Mouse (Mus musculus) heart, embryonic 15.5 days (tissue): Measurements from ENCODE around the gene Timp4. TPM values are rescaled to one million over a fixed set of nuclear protein-coding genes. Genes with fewer than 3 reads are reported as not detected.

Experiments used
- polyA plus RNA-seq: library from polyadenylated mRNA; unstranded; fragments of >200 nt; fragmentation: Nextera tagmentation; extraction: Ambion mirVana; gene quantifications from 2 replicates; pipeline ENCODE4 v1.2.1, GENCODE M21; 2015

Gene Timp4
- polyA plus RNA-seq, 1 experiment from 2014 or later: 0.48 TPM

Other genes with a start within 250 kb of the Timp4 start
- 29.7 and 35.2 TPM in 2 replicates for gene Tamm41, start 214.3 kb downstream of the Timp4 start, polyA plus RNA-seq
- 1.4 and 2.1 TPM in 2 replicates for gene Syn2, start 117.3 kb downstream of the Timp4 start, polyA plus RNA-seq
- gene Gm17482, start 24.9 kb downstream of the Timp4 start, polyA plus RNA-seq: not detected in 2 replicates
- gene Pparg, start 108.7 kb upstream of the Timp4 start, polyA plus RNA-seq: 2.5 and 3.7 TPM in 2 replicates